Mouse (Mus musculus): ENCODE results near the gene Sirt6.

Gene Sirt6

DNA sequence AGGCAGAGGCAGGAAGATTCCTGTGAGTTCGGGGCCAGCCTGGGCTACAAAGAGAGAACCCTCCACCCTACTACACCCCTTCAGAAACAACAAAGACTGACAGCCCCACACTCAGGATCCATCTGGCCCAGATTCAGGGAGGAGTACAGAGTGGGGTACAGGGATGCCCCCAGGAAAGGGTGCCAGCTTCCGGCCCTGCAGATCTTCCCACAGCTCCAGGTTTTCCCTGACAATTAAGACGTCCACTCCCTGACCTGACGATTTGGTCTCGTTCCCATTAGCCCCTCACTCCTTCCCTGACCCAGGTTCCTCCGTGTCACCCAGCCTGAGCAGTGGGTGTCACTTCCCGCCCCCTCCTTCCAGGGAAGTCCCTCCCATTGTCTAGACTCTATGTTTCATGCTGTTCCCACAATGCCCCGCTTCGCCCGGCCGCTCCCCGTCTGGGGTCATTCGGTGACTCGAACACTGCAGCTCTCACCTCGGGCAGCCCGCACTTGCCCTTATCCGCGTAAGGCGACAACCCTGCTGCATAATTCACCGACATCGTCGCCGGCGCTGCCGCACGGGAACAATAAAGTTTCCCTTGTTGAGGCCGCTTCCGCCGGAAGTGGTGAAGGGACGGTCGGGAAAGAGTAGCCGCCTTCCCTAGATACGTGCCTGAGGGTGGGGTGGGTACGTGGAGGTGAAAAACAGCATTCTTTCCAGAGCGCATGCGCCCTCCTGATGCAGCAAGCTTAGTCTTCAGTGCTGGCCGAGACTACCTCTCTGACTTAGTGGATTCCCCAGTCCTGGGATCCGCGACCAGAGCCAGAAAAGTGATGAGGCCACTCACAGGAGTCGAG is at the start of gene Sirt6:
TSS of gene Sirt6 (minus strand) at position 804 of the 842 bp plus-strand sequence.
- in situ Hi-C loops (cut with MboI; ENCODE audit: unreplicated experiment in 2 of 2) = loop anchor here in 1 of 2 experiments (25.0 kb wide), 1 partner anchor 985 kb away; the partner anchor contains the start of gene 1190007I07Rik

DNA sequence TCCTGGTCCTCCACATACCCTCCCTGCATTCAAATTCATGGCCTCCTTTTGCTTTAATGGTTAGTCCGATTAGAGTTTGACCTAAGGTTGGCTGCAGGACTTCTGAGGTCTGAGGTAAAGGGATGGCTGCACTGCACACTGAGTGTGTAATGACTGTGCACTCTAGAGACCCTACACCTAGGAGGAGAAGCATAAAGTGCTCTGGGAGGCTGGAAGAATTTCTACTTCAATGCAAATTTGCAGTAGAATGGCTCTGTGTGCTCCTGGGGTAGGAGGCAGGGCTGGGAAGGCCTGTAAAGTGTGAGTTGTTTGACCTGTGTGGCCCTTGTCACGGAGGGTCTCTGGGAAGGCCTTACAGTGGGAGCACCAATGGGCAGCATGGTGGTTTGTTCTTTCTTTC is 28.6 kb upstream of the Sirt6 start:
- in situ Hi-C loops (cut with MboI; ENCODE audit: unreplicated experiment in 2 of 2) = no loop called here

DNA sequence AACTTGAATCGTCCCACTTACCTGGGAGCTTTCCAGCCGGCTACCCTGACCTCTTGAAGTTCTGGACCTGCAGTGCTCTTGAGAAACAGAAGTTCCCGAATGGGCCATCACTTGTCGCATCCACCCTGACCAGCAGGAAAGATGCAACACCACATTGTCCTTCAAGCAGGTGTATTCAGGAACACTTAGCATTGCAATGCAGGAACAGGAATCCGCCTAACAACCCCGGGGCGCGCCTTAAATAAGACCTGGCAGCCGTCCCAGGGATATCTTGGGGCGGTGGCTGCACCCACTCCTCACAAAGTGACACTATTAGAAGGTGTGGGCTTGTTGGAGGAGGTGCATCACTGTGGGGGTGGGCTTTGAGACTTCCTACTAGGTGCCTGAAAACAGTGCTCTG is 27.6 kb upstream of the Sirt6 start:
- in situ Hi-C loops (cut with MboI; ENCODE audit: unreplicated experiment in 2 of 2) = no loop called here

DNA sequence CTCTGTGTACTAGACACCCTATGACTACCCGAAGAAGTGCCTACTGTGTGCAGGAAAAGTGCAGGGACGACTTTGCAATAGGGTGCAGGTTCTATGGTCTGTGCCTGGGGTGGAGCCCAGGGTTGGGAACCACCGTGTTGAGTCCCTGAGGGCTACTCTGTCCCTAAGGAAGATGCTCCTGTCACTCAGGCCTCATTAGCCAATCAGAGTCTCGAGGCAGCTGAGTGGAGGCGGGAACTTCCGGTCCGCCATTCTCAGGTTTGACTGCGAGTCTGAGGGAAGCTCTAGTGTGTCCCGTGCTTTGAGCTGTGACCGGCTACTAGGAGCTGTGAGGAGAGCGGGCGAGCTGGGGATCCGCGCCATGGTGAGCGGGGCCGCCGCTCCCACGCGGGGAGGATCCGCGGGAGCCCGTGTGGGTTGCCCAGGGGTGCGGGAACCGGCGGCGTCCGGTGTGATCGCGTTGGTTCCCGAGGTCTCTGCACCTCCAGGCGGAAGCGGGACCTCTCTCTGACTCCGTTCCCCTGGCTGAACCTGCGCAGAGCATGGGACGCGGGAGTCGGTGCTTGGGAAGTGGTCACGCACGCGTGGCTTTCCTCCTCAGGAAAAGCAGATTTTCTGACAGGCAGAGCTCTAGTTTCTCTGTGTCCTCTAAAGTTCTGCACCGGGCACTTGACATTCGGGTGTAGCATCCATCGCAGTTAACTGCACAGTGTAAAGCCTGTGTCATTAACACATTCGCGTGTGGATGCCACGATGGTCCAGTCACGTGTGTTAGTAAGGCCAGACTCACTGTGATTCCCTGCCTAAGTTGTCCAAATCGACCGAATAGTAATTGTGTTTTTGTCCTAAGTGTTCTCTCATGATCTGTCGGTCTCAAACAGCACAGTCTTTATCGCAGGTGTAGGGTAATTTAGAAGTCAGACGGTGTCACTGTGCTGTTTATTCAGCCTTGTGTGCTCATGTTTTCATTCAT is 21.5 kb upstream of the Sirt6 start, which contains the start of gene Gm10778:
TSS of gene Gm10778 (plus strand) at position 257 of the 973 bp plus-strand sequence.
- in situ Hi-C loops (cut with MboI; ENCODE audit: unreplicated experiment in 2 of 2) = loop anchor here in 1 of 2 experiments (25.0 kb wide), 1 partner anchor 963 kb away; the partner anchor contains the start of gene 1190007I07Rik

DNA sequence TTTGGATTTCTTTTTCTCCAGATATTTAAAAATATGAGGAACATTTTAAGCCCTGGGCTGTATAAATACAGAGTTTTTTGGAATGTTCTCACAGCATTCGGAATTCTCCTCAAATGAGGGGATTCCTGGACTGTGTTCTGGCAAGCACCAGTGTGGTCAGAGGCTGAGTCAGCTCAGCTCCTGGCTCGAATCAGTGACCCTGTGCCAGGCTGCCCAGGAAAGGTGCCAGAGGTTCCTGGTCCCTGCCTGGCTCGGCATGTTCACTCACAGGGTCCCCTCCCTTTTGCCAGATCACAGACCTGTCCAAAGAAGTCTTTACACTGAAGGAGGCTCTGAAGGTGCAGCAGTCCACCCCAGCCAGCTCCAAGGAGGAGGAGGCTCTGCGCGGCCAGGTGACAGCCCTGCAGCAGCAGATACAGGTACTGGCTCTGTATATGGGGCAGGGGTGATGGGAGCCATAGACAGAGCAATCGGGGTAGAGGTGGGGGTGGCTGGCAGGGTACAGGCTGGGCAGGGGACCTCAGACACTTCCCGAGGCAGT is 18.5 kb upstream of the Sirt6 start:
- in situ Hi-C loops (cut with MboI; ENCODE audit: unreplicated experiment in 2 of 2) = loop anchor here in 1 of 2 experiments (25.0 kb wide), 1 partner anchor 966 kb away; the partner anchor contains the start of gene 1190007I07Rik

DNA sequence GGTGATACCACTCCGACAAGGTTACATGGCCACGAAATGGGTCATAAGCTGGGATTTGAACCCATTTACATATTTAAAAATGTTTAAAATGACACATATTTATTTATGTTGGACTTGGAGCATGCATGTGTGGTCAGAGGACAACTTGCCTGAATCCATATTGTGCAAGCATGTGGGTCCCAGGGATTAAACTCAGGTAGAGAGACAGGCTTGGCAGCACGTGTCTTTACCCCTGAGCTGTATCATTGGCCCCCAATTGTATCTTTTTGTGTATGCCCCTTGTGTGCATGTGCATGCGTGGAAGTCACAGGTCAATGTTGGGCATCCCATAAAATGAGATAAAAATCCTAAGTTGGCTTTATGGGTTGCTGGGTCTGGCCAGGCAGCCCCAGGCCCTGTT is 17.8 kb upstream of the Sirt6 start:
- in situ Hi-C loops (cut with MboI; ENCODE audit: unreplicated experiment in 2 of 2) = loop anchor here in 1 of 2 experiments (25.0 kb wide), 1 partner anchor 967 kb away; the partner anchor contains the start of gene 1190007I07Rik

DNA sequence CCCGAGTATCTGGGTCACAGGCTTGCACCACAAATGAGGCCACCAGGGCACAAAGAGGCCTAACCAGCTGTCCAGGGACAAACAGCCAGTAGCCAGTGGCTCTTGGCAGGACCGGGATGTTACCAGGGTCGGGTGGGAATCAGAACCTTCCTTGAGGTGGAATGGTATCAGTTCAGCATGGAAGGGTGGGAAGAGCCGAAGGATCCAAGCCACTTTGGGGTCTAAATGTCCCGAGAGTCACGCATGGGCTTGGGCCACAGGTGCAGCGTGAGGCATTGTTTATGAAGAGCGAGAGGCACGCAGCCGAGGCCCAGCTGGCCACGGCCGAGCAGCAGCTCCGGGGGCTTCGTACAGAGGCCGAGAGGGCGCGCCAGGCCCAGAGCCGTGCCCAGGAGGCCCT is 17.1 kb upstream of the Sirt6 start:
- in situ Hi-C loops (cut with MboI; ENCODE audit: unreplicated experiment in 2 of 2) = loop anchor here in 1 of 2 experiments (25.0 kb wide), 1 partner anchor 968 kb away; the partner anchor contains the start of gene 1190007I07Rik

DNA sequence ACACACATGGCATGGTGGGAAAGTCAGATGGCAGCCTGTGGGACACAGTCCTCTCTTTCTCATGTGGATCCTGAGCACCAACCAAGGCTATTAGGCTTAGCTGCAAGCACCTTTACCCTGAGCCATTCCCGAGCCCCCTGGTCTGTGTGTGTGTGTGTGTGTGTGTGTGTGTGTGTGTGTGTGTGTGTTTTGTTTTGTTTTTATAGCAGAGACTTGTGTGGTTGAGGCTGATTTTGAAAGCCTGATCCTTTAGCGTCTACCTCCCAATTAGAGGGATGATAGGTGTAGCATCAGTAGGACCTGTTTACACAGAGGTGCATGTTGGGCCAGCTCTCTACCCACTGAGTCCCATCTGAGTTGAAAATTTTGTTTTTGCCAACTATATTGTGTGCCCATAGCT is 16.6 kb upstream of the Sirt6 start:
- in situ Hi-C loops (cut with MboI; ENCODE audit: unreplicated experiment in 2 of 2) = loop anchor here in 1 of 2 experiments (25.0 kb wide), 1 partner anchor 968 kb away; the partner anchor contains the start of gene 1190007I07Rik

DNA sequence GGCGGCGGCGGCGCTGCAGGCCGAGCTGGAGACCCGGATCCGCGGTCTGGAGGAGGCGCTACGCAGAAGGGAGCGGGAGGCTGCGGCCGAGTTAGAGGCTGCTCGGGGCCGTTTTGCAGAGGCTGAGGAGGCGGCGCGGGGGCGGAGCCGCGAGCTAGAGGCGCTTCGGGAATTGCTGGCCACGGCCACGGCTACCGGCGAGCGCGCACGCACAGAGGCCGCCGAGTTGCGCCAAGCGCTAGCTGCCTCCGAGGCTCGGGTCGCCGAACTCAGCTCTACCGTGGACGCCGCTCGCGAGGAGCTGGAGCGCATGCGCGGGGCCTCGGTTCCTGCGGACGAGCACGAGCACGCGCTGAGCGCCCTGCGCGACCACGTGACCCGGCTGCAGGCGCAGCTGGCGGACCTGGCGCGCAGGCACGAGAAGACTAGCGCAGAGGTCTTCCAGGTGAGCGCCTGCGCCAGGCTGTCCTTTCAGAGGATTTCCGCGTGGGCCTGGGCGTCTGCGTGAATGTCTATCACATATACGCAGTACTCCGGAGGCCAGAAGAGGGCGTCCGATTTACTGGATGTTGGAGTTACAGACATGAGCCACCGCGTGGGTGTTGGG is 16.0 kb upstream of the Sirt6 start:
- in situ Hi-C loops (cut with MboI; ENCODE audit: unreplicated experiment in 2 of 2) = loop anchor here in 1 of 2 experiments (25.0 kb wide), 1 partner anchor 969 kb away; the partner anchor contains the start of gene 1190007I07Rik

DNA sequence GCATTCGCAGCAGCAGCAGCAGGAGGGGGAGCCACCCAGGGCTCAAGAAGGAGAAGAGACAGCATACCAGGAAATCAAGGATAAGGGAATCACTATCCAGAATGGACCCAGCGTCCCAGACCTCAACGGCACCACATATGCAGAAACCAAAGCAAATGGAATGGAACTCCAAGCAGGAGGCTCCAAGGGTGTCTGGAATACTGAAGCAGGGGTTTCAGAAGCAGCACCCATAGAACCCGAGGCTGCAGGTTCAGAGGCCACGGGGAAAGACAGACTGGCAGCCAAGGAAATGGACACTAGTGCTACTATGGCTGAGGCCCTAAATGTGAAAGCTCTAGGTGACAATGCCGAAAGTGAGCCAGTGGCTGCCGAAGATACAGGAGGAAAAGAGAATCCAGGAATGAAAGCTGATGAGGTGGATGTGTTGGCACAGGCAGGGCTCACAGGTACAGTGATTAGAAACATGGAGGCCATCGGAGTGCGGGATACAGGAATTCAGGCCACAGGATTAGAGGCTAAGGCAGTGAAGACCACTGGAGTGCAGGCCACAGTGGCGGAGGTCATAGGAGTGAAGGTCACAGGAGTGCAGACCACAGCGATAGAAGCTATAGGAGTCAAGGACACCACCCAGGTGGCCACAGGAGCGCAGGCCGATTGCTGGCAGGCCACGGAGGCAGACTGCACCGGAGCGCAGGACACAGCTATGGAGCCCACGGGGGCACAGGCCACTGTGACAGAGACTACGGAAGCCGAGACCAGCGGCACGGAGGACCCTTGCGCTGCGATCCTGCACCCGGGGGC is 15.3 kb upstream of the Sirt6 start:
- in situ Hi-C loops (cut with MboI; ENCODE audit: unreplicated experiment in 2 of 2) = loop anchor here in 1 of 2 experiments (25.0 kb wide), 1 partner anchor 969 kb away; the partner anchor contains the start of gene 1190007I07Rik

DNA sequence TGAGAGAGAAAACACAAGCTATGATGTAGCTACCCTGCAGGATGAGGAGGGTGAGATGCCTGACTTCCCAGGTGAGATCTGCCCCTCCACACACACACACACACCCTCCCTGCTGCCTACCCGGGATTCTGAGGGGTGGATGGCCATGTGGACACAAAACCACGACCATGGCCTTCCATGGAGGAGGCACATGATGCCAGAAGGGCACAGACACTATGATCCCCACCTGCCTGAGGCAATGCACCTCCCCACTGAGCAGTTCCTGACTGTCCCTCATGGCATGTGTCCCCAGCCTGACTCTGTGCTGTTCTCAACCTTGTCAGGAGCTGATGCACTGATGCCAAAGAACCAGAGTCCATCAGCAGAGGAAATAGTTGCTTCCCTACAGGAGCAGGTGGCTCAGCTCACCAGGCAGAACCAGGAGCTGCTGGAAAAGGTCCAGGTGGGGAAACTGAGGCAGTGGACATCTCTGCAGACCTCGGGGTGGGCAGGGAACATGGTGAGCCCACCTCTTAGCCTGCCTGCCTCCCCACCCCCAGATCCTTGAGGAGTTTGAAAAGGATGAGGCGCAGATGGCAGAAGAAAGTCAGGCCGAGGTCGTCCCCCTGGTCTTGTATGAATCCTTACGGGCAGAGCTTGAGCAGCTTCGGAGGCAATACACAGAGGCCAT is 14.5 kb upstream of the Sirt6 start:
- in situ Hi-C loops (cut with MboI; ENCODE audit: unreplicated experiment in 2 of 2) = loop anchor here in 1 of 2 experiments (25.0 kb wide), 1 partner anchor 970 kb away; the partner anchor contains the start of gene 1190007I07Rik

DNA sequence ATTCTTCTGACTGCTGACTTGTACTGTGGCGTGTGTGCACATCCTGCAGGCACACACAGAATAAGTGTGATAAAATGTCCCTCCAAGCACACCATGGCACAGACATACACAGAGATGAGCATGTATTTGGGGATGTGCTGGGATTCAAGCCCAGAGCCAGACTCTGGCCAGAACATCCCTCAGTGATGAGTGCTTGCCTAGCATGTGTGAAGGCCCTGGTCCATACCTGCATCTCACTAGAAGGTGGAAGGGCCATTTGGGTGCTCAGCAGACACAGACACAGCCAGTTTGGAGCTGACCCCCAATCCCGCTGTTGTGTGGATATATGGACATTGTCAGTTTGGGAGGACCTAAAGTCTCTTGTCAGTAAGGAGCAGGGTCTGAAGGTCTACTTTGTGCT is 14.0 kb upstream of the Sirt6 start:
- in situ Hi-C loops (cut with MboI; ENCODE audit: unreplicated experiment in 2 of 2) = loop anchor here in 1 of 2 experiments (25.0 kb wide), 1 partner anchor 971 kb away; the partner anchor contains the start of gene 1190007I07Rik

DNA sequence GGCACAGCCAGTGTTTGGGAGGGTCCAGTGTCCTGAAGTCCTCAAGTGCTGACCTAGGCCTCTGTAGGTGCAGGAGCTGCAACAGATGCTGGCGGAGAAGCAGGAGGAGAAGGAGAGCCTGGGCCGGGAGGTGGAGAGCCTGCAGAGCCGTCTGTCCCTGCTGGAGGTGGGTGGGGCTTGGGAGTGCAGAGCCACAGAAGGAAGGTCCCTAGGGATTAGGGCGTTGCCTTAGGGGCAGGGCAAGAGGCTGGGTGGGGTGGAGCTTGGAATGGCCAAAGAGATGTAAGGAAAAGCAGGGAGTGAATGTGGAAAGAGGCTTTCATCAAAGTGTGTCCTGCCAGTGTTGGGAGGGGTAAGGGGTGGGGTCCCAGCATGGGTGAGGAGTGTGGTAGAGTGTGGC is 13.2 kb upstream of the Sirt6 start:
- in situ Hi-C loops (cut with MboI; ENCODE audit: unreplicated experiment in 2 of 2) = loop anchor here in 1 of 2 experiments (25.0 kb wide), 1 partner anchor 971 kb away; the partner anchor contains the start of gene 1190007I07Rik

DNA sequence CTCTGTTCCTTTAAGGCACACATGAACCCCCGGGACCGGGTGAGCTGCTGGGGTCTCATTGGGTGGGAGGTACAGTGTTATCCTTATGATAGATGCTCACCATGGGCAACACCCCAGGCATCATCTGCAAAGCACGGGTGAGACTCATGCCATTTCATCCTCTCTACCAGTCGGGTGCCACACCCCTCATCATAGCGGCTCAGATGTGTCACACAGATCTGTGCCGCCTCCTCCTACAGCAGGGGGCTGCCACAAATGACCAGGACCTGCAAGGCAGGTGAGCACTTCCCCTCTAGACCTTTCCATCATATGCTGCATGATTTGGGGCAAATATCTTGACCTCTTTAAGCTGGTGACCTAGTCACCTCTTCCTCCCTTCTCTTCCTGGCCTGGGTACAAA is 10.5 kb upstream of the Sirt6 start:
- in situ Hi-C loops (cut with MboI; ENCODE audit: unreplicated experiment in 2 of 2) = loop anchor here in 1 of 2 experiments (25.0 kb wide), 1 partner anchor 974 kb away; the partner anchor contains the start of gene 1190007I07Rik

DNA sequence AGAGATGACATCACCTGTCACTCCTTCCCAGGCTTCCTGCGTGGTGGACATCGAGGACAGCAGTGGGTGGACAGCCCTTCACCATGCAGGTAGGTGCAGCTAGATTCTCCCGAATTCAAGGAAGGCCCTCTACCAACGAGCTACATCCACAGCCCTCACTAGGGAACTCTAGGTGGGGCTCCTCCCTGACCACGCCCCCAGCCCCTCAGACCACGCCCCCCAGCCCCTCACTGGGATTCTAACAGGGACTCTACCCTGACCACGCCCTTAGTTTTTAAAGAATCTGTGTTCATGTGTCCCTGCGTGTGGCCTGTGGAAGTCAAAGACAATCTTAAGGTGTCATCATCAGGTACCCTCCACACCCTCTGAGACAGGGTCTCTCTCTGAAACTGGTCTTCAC is 8.7 kb upstream of the Sirt6 start:
- in situ Hi-C loops (cut with MboI; ENCODE audit: unreplicated experiment in 2 of 2) = loop anchor here in 1 of 2 experiments (25.0 kb wide), 1 partner anchor 976 kb away; the partner anchor contains the start of gene 1190007I07Rik

DNA sequence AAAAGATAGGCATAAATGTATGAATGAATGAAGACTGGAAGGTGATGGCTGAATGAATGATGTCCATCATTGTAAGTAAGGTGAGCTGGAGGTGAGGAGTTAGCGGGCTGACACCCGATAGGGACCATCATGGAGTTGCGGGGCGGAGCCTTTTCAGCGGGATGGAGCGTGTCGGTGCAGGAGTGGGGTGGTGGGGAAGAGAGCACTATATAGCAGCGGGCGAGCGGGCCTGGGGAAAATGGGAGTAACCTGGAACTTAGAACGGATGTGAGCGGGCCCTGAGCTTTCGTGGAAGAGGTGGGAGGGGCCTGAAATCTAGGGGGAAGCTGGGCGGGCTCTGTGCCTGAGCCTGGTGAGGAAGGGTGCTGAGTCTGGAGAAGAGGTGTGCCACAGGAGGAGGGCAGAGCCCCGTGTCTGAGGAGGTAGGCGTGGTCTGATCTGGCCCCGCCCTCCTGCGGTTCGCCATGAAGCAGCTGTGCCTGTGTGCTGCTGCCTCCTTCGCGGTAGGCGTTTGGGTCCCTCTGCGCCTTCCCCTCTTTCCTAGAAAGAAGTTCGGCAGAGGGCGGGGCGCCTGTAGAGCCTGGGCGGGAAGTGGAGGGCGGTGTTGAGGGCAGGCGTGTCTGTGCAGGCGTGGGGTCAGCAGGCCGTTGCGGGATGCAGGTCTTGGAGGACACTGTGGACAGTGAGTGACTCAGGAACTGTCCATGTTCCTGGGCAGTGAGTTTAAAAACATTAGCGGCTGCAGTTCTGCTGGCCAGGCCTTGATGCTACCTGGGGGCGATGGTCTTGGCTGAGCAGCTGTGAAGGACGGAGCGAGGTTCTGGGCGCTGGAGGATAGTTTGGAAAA is 5.9 kb upstream of the Sirt6 start:
- in situ Hi-C loops (cut with MboI; ENCODE audit: unreplicated experiment in 2 of 2) = loop anchor here in 1 of 2 experiments (25.0 kb wide), 1 partner anchor 979 kb away; the partner anchor contains the start of gene 1190007I07Rik

DNA sequence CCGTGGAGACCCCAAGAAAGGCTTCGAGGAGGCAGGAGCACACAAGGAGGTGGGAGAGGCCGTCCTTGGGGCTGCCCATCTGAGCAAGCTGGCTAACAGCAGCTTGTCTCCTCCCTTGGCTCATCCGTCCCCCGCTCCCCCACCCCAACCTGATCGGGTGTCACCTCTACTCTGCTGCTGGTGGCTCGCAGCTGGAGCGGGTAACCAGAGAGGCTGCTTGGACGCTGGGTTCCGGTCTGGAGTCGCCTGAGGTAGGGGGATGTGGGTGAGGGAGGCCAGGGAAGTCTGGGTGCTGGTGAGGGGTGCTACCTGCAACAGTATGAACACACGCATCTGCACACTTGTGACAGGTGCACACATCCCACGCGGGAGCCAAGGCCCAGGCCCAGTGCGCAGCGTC is 793 bp upstream of the Sirt6 start, which contains the start of gene Ankrd24:
TSS of gene Ankrd24 (plus strand) at position 151 of the 400 bp plus-strand sequence.
- in situ Hi-C loops (cut with MboI; ENCODE audit: unreplicated experiment in 2 of 2) = loop anchor here in 1 of 2 experiments (25.0 kb wide), 1 partner anchor 984 kb away; the partner anchor contains the start of gene 1190007I07Rik

All from v-Abl transformed pro-B cells (cell line).